Mouse (Mus musculus): ENCODE results near the gene Blnk.

Gene Blnk

DNA sequence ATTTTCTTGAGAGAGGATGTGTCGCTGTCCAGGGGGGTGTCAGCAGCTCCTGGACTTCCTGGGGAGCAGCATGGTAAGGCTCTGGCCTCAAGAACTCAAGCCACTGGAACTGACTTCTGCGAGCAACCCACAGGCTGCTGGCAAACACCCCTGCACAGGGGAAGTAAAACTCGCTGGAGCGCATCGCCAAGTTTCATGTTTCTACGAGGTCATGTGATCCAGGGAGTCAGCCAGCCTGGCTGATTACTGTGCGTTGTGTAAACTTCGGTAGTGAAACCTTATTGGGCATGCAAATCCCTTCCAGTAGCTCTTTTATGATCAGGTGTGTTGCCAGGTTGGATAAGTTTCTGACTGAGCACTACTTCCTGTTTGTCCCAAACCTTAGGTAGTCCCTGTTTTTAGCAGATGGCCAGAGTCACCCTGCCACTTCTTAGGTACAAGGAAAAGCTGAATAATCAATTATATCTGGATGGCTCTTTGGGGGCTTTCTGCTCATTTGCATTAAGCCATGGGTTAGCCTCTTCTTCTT is at the start of gene Blnk:
TSS of gene Blnk (minus strand) at position 479 of the 529 bp plus-strand sequence.
- DNase-seq = peak; percentile 52

DNA sequence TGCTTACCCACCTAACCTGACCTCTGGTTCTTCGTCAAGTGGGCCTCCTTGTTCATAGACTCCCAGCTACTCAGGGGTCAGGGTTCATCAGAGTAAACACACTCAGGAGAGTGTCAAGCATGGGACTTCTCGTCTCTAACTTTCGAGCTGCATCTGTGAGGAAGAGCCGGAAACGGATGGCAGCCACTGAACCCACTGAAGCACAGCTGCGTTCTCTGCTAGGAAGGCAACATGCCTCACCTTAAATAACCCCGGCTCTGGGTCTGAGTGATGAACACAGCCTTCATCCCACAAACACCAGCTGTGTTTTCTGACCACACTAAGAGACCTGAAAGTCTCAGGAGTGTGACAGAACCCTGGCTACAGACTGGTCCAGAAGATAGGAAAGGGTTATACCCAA is 44.8 kb upstream of the Blnk start:
- no peak for DNase-seq

DNA sequence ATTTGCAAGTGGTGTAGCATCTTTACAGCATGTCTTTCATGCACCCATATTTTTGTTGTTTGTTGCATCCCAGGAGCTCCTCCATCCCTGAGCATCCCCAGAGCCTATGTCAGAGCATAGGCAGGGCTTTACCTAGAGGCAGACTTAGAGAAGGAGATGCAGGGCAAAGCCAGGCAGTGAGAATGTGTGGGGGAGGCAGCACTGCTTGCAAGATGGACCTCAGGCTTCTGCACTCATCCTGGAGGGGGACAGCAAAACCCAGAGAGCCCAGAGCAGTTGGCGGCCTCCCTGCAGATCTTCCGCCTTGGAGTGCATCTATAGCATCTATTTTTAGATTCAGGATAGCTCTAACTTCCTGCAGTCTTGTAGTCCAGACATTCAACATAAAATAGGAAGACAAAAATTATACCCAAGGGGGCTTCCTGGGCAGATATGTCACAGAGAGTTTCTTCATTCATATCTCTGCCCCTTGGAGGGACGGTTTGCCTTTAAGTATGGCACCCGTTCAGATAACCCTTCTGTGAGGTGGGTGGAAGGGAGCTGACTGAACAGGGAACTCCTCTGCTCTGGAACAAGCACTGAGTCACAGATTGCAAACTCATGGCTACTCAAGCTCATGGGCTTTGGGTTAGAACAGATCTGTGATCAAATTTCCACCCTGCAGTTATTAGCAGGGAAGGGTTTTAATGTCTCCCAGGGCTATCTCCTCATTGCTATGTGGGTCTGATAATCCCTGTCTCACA is 41.6 kb upstream of the Blnk start:
- DNase-seq = no peak

DNA sequence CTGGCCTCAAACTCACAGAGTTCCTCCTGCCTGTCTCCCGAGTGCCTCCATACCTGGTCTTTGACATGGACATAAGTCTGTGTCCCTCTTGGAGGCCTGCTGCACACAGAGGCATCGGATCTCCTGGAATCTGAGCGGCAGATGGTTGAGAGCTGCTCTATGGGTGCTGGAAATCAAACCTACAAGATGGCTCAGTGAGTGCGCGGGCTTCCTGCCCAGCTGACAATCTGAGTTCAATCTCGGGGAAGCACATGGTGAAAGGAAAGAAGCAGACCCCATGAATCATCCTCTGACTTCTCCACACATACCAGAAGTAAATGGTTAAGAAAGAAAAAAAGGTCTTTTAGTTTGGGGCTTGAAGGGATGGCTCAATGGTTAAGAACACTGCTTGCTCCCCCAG is 37.5 kb upstream of the Blnk start:
- DNase-seq = no peak

DNA sequence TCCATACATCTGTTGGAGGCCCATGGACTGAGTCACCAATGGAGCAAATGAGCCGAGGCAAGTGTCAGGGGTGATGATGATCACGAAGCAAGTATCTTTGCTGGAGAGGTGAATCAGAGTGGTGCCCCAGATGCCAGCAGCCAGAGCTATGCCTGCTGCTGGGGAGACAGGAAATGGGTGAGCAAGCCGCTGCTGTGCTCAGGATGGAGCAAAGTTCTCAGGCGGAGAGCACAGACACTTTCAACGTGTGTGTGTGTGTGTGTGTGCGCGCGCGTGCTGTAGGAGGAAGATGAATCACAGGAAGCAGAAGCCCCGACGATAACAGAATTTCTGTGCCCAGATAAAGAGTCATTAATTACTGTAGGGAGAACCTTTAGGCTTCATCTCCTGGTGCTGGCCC is 36.7 kb upstream of the Blnk start:
- peak; percentile 26 for DNase-seq

DNA sequence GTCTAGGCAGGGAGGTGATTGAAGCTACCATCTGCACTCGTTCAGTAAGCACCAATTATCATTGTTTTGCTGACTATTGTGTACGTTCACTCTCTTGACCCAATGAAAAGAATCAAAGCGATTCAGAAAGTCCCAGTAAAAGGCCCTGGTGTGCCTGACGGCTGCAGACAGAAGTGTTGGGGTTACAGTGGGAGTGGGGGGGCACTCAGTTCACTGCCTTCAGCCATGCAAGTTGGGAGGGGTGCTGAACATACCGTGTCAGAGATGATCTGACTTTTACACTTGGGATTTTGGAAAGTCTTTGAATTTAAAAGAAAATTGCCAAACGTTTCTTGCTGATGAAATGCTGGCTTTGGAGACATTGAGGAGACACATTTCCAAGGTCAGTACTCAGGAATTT is 35.8 kb upstream of the Blnk start:
- no peak for DNase-seq

DNA sequence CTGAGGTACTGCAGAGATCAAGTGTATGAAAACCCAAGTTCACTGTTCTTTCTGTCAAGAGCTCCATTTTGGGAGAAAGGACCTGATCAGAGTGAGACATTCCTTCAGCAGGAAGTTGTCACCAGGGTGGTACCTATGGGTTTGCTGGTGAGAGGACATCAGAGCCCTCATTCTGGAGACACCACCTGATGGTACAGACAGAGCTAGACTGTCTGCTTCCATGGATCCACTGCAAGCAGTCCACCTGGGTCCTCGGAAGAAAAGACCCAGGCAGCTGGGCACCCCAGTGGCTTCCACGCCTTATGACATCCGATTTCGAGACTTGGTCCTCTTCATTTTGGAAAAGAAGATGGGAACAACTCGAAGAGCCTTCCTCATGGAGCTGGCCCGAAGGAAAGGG is 34.9 kb upstream of the Blnk start, which contains the start of gene Dntt:
TSS of gene Dntt (plus strand) at position 57 of the 400 bp plus-strand sequence.
- no peak for DNase-seq

DNA sequence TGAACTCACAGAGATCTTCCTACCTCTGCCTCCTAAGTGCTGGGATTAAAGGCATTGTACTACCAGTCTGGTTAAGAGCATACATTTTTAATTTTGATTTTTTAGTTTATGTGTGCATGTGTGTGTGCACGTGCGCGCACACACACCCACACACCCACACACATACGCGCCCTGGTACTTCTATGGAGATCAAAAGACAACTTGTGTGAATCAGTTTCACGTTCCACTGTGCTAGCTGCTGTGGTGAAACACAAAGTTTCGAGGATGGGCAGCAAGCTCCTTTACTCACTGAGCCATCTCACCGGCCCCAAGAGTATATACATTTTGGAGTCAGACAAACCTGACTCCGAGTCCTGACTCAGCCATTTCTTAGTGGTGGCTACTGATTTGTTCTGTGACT is 33.3 kb upstream of the Blnk start:
- no peak for DNase-seq

DNA sequence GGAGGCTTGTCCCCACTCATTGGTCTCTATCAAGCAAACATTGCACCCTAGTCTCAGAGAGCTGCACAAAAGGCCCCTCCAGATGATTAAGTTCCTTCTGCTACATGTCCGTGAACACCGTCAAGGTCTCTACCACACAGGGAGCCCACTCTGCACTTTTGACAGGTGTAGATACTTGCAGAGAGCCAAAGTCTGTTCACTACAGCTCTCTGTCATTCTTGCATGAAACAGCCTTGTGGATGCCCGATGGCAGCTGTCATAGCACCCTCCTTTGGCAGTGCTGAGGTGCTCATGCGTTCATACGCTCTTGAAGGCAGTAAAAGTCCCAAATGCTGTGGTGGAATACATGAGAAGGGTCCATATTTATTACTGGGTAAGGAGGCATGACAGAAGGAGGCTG is 32.7 kb upstream of the Blnk start:
- DNase-seq = no peak

DNA sequence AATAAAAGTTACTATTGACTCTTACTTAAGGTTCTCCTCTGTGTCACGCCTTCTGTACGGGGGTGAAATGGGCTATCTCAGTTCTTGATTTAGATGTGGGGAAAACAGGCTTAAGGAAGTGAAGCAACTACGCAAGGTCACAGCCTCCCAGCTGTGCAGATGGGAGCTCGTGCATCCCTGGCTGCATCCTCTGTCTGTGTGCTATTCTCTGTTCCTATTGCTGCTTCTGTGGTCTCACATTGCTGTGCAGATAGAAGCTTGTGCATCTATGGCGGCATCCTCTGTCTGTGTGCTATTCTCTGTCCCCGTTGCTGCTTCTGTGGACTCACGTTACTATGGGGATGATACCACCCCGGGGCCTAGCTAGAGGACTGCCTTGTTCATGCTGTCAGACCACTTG is 32.2 kb upstream of the Blnk start:
- DNase-seq = no peak

DNA sequence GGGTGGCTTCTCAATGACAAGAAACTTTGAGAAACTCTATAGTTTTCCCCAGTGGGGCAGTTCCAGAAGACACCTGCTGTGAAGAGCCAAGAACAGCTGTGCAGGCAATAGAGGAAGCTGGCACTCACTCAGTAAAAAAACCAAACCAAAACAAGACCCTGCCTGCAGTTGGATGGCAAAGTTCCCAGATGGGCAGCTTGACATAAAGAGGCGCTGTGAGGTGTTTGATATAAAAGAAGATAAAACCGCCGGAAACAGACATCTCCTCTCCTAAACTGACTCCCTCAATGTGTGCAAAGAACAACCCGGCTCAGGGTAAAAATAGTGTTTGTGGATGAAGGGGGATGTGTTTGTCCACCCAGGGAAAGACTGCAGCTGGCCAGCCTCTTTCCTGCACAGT is 27.9 kb upstream of the Blnk start:
- peak; percentile 26 for DNase-seq

DNA sequence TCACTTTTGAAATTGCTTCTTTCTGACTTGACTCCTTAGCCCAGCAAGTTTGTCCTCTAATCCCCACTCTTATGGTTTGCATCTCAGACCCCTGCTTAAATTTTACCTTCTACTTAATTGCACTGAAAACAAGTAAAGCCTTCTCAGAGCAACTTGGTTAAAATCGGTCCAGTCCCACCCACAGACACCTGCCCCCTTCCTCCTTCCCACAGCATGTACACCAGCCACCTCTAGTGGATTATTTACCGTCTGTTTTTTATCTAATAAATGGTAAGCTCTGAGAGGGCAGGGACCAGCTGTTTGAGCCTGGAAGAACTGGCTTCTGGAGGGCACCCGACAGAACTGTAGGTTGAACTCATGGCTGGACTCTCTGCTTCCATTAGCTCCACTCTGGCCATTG is 26.2 kb upstream of the Blnk start:
- DNase-seq = no peak

DNA sequence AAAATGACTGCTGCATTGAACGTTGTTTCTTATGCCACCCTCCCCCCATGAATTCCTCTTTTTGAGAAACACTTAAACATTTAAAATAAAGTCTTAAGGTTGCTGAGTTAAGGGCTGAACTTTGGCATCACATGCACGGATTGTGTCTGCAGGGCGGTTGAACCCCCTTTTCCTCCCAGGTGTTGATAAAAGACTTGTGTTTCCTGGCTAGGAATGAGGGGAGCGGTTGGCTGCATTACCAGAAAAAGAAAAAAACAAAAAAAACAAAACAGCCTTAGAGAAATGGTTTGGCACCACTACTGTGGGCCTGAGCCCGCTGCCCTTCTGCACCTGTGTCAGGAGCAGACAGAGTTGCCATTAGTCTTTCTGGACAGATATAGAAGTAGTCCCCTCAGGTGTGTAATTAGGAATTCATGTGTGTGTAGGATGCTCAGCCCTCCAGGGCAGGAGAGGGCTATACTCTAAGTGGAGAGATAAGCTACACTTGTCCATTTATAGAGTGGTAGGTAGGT is 24.9 kb upstream of the Blnk start:
- DNase-seq = no peak

DNA sequence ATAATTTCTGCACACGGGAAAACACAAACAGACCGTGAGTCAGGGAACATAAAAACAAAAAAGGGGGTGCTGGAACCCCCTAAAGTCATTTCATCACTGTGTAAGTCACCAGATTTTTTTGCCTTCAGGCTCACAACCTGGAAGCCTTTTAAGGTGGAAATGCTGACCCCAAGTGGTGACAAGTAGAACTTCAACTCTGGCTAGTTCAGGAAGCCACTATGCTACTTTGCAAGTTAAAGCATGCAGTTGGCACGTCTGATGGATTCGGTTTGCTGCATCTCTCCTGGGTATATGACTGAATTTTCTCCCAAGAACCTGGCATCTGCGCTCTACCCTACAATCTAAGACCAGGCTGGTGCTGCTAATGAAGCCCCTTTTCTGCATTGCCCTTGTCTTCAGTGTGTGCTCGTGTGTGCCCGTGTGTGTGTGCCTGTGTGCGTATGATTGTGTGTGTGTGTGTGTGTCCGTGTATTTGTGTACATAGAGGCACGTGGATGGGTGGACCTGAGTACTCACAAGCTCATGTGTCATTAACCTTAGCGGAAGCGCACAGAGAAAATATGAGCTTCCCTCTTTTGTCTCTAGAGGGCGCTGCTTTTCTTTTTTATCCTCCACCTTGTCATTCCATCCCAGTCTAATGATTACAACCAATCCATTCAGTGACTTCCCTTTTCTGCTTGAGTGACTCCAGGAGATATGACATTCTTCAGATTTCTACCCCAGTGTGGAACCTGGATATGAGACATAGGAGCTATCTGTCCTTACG is 21.8 kb upstream of the Blnk start:
- DNase-seq = peak; percentile 72

DNA sequence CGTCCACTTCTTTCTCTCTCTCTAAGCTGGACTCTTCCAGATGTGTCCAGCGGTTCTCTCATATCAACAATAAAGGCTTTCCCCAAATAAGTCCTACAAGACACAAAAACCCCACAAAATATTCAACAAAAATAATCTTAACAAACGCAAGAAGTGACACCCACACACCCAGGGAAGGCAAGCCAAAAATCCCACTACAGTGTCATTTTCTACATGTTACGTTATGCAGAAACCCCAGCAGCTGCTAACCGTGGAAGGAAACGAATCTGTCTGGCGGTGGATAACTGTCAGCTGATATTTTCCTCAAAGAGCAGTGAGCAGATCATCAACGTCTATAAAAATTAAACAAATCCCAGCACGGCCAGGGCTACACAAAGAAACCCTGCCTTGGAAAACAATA is 19.7 kb upstream of the Blnk start:
- no peak for DNase-seq

DNA sequence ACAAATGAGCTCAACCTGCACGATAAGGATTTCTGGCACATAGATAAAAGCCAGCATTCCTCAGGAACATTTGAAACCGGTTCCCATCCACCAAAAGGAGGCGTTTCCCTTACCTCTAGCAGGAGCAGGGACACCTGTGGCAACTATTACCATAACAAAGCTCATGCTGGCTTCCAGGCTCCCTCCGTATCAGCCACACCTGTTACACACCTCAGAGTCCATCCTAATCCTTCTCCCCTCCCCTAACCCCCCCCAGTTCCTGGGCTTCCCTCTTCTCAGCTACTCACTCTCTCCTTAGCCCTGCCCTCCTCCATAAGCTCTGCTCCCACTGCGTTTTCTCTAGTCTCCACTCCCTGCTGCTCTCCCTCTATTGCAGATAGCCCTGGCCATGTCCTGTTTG is 19.3 kb upstream of the Blnk start:
- no peak for DNase-seq

DNA sequence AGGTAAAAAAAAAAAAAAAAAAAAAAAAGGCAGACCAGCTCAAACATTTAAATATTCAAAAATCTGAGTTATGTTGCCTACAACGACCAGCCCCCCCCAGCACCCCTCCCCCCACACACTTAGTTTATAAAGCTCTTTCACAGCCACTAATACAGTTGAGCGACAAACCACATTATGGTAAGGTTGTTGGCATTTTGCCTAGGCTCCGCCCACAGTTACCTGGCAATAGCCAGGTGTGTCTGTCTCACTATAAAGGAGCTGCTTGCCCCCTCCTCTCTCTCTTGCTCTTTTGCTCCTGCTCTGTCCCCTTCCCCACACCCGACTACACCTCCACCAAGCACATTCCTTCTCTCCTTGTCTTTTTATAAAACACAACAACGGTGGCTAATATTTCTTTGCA is 17.3 kb upstream of the Blnk start:
- no peak for DNase-seq

DNA sequence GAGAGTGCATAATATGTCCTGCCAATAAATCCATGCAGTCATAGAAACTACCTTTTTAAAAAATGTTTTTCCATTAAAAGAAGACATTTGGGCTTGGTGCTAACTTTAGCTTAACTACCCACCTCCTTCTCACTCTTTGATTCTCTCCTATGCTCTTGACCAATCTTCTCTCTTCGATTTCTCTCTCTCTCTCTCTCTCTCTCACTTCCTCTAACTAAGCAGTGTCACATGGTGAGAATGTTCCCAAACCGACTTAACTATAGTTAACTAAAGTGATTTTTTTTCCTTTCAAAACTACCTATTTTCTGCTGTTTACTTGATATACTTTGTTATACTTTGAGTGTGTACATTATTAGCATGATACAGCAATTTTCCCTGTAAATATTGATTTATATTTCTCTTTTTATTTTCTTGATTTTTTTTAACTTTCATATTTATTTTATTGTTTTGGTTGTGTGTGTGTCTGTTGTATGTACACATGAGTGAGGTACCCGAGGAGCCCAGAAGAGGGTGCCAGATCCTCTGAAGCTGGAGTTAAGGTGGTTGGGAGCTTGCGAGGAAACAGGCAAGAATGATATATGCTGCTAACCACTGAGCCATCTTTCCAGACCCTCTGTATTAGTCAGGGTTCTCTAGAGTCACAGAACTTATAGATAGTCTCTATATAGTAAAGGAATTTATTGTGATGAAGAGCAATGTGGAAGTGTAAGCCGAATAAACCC is 14.5 kb upstream of the Blnk start:
- no peak for DNase-seq

DNA sequence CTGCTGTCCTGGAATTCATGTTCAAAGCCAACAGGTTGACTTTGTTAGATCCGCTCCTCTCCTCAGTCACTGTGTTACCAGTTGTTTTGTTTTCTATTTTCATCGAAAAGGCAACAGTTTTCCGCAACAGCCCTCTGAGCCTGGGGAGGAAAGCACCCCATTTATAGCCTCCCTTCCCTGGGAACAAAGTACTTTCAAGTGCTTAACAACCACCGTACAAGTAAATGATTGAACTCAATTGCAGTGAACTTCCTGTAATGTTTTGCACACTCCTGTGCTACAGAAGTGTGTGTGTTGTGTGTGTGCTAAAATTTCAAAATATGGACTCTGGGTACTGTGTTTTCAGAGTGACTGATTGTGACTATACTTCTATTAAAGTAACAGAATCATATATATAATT is 13.4 kb upstream of the Blnk start:
- DNase-seq = no peak

DNA sequence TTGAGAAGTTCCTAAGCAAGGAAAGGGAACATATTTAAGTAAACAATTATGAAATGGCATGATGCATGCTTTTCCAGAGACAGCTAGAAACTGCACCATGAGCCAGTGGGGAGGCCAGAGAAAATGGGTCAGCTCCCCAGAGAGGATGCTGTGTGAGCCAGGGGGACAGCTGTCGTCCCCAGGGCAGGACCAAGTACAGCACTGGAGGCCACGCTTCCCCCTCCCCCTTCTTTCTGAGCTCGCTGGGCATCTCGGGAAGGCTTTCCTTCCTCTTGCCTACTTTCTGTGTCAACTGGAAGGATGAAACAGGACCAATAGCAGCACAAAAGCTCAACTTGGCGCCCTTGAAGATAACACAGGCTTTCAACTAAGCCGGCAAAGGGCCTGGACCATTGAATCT is 13.0 kb upstream of the Blnk start:
- peak; percentile 42 for DNase-seq

DNA sequence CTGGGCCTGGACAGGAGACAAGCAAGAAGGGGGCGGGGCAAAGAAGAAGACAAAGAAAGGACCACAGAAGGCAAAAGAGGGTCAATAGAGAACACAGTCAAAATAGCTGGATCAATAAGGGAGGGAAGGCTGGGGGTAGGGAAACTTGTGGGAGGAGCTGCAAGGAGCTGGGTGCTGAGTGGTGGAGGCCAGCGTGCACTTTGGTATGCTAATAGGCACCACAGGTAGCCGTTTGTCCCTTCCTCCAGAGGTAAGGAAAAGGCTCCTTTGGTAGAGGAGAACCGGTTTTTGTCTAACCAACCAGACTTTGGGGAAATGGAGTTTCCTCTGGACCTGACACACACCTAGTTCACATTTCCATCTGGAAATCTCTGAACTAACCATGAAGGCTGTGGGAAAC is 12.3 kb upstream of the Blnk start:
- DNase-seq = no peak

DNA sequence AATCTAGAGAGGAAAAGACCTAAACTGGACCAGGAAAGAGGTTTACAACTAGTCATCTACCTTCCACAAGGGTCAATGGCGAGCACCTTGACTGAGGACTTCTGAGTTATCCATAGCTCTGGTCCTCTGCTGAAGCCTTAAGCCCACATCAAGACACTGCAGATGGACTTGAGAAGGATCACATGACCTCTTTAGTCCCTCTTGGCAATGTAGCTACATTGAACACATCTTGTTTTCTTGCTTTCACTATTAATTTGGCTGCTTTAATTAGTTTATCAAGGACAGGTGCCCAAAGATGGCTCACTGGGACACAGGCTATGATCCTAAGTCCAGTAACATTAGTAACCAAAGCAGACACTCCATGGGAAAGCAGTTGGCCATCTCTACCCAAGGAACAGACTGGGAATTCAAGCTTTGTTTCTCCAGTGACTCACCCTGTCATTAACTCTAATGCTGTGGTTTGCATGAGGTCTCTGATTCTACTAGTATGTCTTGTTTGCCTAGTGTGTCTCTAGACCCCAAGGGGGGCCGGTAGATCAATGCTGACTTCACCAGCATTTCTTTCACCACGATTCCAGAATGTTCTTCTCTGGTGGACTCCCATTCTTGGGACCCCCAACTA is 9.5 kb upstream of the Blnk start:
- DNase-seq = no peak

DNA sequence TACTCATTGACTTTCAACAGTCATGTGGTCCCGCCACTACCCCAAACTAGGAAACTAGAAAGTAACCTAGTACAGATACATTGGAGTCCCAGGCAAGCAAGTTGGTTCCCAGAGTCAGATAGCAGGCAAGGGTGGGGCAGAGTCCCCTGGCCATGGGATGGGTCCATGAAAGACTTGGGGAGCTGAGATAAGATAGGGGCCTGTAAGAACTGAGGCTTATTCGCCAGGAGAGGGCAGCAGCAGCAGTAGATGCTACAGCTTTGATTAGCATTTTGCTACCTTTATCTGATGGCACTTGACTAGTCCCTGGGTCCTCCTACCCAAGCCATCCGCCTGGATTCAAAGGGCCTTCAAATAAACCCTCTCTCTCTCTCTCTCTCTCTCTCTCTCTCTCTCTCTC is 5.2 kb upstream of the Blnk start:
- DNase-seq = no peak
